10 mouse cellular contexts compared by ENCODE assay signal in the genomic region with DNA sequence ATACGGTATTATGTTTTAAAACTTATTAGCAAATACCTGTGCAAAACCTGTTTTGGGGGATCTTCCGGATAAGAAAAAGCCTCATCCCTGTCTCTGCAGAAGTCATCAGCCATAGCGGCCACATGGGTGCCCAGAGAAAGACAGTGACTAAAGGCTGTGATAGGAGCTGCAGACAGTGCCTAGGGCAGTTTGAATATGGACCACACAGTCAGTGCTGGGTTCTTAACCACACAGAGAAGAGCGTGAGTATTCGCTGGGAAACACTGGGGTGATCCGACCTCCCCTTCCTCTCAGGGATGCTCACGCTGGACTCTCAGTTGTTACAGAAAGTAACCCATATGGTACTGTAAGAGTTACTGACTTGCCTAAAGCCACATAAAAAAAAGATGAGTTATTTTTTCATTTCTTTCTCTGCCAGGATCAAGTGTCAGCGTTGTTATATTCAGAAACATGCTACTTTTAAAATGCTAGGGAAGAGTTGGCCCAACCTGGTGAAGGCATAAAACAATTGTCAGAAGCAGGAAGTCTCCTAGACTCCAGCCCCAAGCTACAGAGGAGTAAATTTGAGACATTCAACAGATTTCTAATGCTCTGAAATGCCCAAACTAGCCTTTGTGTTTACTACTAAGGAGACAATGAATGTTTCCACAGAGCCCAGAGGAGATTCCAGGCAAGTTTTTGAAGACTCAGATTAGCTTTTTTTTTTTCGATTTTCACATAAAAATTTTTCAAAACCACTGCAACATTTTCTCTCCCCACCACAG.
A peak's percentile ranks its signal among the peaks of the same experiment; 100 is the strongest.
DNase-seq lines count a peak whose midpoint lies in the region; ATAC-seq lines count a peak whose summit lies in the region.
"Had no signal": no experiment of that assay in that cellular context is flagged by ENCODE, and none has a peak within 500 bp of the region (broad histone marks: within the 10 kb centered on the region; RNA-seq: fewer than 3 reads in every experiment).

No protein-coding gene starts in this region.

- WGBS in kidney, embryonic 15.5 days, result 62% methylated on average over 9 of the region's 9 CpGs
- 47% methylated on average over 9 of the region's 9 CpGs for WGBS in embryonic facial prominence, embryonic 15.5 days
- 59% methylated on average over 9 of the region's 9 CpGs for WGBS in midbrain, embryonic 13.5 days

- H3K4me3 ChIP-seq in kidney, embryonic 15.5 days (replicated peaks), result no peak overlapping the region
- H3K4me3 ChIP-seq in embryonic facial prominence, embryonic 15.5 days (replicated peaks), result no peak overlapping the region
- H3K4me3 ChIP-seq in midbrain, embryonic 13.5 days (replicated peaks), result no peak overlapping the region
- H3K4me3 ChIP-seq: heart, embryonic 13.5 days; megakaryocyte, embryonic 14.5 days had no signal

- no peak overlapping the region for H3K4me2 ChIP-seq in kidney, embryonic 15.5 days
- no peak overlapping the region for H3K4me2 ChIP-seq in embryonic facial prominence, embryonic 15.5 days (replicated peaks)
- no peak overlapping the region for H3K4me2 ChIP-seq in midbrain, embryonic 13.5 days (replicated peaks)
- H3K4me2 ChIP-seq: heart, embryonic 13.5 days had no signal

- H3K27ac ChIP-seq in kidney, embryonic 15.5 days, result peak overlapping the region; percentile 59
- H3K27ac ChIP-seq in embryonic facial prominence, embryonic 15.5 days (replicated peaks), result 0 out of 2 replicates have a peak overlapping the region, but pooled peaks have one; percentile 17
- H3K27ac ChIP-seq in midbrain, embryonic 13.5 days, result no peak overlapping the region
- H3K27ac ChIP-seq: heart, embryonic 13.5 days had no signal

- no peaks in the 10 kb centered on the region for H3K9me3 ChIP-seq in kidney, embryonic 15.5 days (replicated peaks)
- H3K9me3 ChIP-seq in embryonic facial prominence, embryonic 15.5 days (replicated peaks), result no peaks in the 10 kb centered on the region
- no peaks in the 10 kb centered on the region for H3K9me3 ChIP-seq in midbrain, embryonic 13.5 days
- H3K9me3 ChIP-seq: heart, embryonic 13.5 days had no signal

- no peaks in the 10 kb centered on the region for H3K27me3 ChIP-seq in kidney, embryonic 15.5 days
- no peaks in the 10 kb centered on the region for H3K27me3 ChIP-seq in embryonic facial prominence, embryonic 15.5 days
- H3K27me3 ChIP-seq in midbrain, embryonic 13.5 days, result peaks cover 8% of the 10 kb centered on the region; the same call in 1 of the 2 replicates
- H3K27me3 ChIP-seq: heart, embryonic 13.5 days; megakaryocyte, embryonic 14.5 days had no signal

- no peak for ATAC-seq in kidney, embryonic 15.5 days (replicated peaks; ENCODE audit: low FRiP score)
- no peak for ATAC-seq in embryonic facial prominence, embryonic 15.5 days (ENCODE audit: insufficient number of reproducible peaks, low FRiP score, low TSS enrichment, low read depth)
- ATAC-seq in midbrain, embryonic 13.5 days, result peak; percentile 62; the same call in 1 of the 2 replicates

- no peaks in the 10 kb centered on the region for H3K36me3 ChIP-seq in kidney, embryonic 15.5 days
- no peaks in the 10 kb centered on the region for H3K36me3 ChIP-seq in embryonic facial prominence, embryonic 15.5 days
- no peaks in the 10 kb centered on the region for H3K36me3 ChIP-seq in midbrain, embryonic 13.5 days
- H3K36me3 ChIP-seq: heart, embryonic 13.5 days had no signal

- DNase-seq in kidney, adult 11 months, result no peak
- DNase-seq in embryo, embryonic 9.5 days (ENCODE audit: extremely low spot score), result peak; percentile 6
- DNase-seq in adrenal gland, adult 18-20 months (ENCODE audit: low spot score in 2 of 2), result no peak
- no peak for DNase-seq in layer of hippocampus, postnatal 14 days (ENCODE audit: low spot score in 2 of 2)
- DNase-seq: cerebellum, postnatal 25 days had no signal

- H3K4me1 ChIP-seq in kidney, embryonic 15.5 days, result peaks cover 12% of the 10 kb centered on the region; the same call in 1 of the 2 replicates
- H3K4me1 ChIP-seq in embryonic facial prominence, embryonic 15.5 days, result peaks cover 12% of the 10 kb centered on the region
- peaks cover 15% of the 10 kb centered on the region for H3K4me1 ChIP-seq in midbrain, embryonic 13.5 days (replicated peaks)
- H3K4me1 ChIP-seq: heart, embryonic 13.5 days; megakaryocyte, embryonic 14.5 days had no signal

- H3K9ac ChIP-seq in kidney, embryonic 15.5 days, result no peak overlapping the region
- no peak overlapping the region for H3K9ac ChIP-seq in embryonic facial prominence, embryonic 15.5 days
- no peak overlapping the region for H3K9ac ChIP-seq in midbrain, embryonic 13.5 days (replicated peaks)
- H3K9ac ChIP-seq: heart, embryonic 13.5 days had no signal
